Mouse (Mus musculus) lung, adult 2 months (tissue): ENCODE data around the gene Pacrg. TPM values are rescaled to one million over a fixed set of nuclear protein-coding genes. Genes with fewer than 3 reads are reported as not detected.

Experiments
- DNase-seq: peaks from one replicate; pipeline ENCODE4 v3.0.0; 2022
- H3K4me1 ChIP-seq: fragments of 200-500 bp; 2 replicates; pipeline ENCODE4 v1.6.1; 2011; ENCODE audit warnings: low read length; ENCODE audit not compliant: control insufficient read depth, insufficient read depth
- H3K4me3 ChIP-seq: fragments of 200-500 bp; replicated peaks from 2 replicates; pipeline ENCODE3; 2011; ENCODE audit warnings: low read depth, mild to moderate bottlenecking, control low read depth, low read length; ENCODE audit errors: extremely low read depth
- CTCF ChIP-seq: fragments of 200-500 bp; IDR thresholded peaks from 2 replicates; pipeline ENCODE4 v1.5.1; 2011; ENCODE audit warnings: mild to moderate bottlenecking, low read length, control low read depth; ENCODE audit not compliant: insufficient read depth
- POLR2A ChIP-seq: fragments of 200-500 bp; IDR thresholded peaks from 2 replicates; pipeline ENCODE4 v1.6.1; 2011; ENCODE audit warnings: low read depth, mild to moderate bottlenecking, control low read depth, low read length, borderline replicate concordance; ENCODE audit errors: extremely low read depth
- WGBS: fragments of 180-500 bp; shearing (Covaris S2); methylation state at CpG from one replicate; pipeline ENCODE4 v1.1.7; 2018; 5-methylcytosine and 5-hydroxymethylcytosine counted together
- polyA plus RNA-seq: library from polyadenylated mRNA; depleted of rRNA; stranded (reverse); fragments of >200 nt; gene quantifications from 2 replicates; pipeline ENCODE4 v1.2.3, GENCODE M21; 2012

The Pacrg gene
- polyA plus RNA-seq, 1 experiment: 3.5 TPM

DNA sequence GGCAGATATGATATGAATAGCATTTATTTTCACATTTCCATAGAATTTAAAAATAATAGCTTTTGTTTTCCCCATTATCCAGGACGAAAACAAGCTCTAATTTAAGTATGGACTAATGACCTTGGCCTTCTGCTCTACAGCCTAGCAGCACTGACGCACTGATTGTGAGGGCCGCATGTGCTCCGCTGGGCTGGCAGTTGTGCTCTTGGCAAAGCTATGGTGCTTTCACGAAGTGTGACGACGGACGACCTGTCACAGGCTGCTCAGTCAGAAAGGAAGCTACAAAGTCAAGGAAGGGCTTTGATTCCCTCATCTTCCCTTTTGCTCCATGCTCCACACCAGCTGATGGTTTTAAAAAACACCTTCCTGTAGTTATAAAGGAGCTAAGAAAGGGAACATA, 142.1 kb downstream of the Pacrg start:
- Histone ChIP-seq H3K4me3 (no peak overlapping the region), H3K4me1 (no peaks in the 10 kb centered on the region)
- 54% methylated on average over 8 of the region's 8 CpGs for WGBS
- TF ChIP-seq POLR2A (no peak), CTCF (no peak)
- DNase-seq: no peak

DNA sequence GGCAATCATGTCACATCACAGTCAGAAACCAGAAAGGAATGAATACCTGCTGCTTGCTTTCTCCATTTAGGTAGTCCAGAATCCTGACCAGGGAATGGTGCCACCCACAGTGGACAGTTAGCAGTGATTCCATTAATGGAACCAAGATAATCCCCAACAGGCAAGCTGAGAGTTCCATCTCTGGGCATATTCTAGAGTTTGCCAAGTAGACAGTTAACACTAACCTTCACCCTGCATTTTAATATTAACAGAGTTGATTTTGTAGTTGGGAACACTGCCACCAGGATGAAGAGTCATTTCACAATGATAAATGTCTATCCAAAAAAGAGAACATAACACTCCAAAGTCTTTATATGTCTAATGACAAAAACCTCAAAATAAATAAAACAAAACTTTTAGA, 144.7 kb downstream of the Pacrg start:
- TF ChIP-seq POLR2A (no peak), CTCF (no peak)
- Histone ChIP-seq H3K4me3 (no peak overlapping the region), H3K4me1 (no peaks in the 10 kb centered on the region)
- DNase-seq: no peak

DNA sequence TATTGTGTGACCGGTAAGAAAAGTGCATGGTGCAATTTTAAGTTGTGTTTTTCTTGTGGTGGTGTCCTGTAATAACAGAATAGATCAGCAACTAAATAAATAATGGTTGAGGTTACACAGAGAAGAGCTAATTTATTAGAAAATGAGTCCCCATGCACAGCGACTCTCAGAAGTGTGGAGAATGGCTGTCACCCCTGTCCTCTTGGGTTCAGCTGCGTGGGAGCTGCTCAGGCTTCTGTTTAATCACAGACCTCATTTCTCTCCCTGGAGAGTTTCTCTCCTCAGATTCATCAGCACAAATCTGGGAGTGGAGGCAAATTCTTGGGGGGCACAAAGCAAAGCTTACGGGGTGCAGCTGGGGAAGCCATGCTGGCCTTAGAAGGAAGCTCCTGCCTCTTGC, 163.0 kb downstream of the Pacrg start:
- Histone ChIP-seq H3K4me3 (no peak overlapping the region), H3K4me1 (no peaks in the 10 kb centered on the region)
- no peak for DNase-seq
- WGBS: 76% methylated on average over 4 of the region's 4 CpGs
- TF ChIP-seq CTCF: no peak
- no peak for TF ChIP-seq POLR2A

DNA sequence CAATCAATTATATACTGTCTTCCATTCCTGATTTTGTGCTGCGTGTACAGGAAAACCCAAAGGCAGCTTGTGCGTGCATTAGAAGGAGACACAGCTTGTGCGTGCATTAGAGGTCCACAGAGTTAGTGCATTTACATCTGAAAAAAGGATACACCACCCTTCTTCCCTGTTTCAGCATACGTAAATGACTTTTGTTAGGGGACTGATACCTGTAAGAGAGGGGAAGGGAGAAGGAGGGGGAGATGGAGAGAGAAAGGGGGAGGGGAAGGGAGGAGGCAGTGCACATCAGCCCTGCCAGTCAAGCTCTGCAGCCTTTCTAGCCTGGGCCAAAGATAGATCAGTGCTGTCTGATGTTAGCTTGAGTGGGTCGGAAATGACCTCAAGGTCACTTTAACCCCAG, 164.6 kb downstream of the Pacrg start:
- 82% methylated on average over 5 of the region's 5 CpGs for WGBS
- no peaks in the 10 kb centered on the region for H3K4me1 ChIP-seq
- no peak for DNase-seq

DNA sequence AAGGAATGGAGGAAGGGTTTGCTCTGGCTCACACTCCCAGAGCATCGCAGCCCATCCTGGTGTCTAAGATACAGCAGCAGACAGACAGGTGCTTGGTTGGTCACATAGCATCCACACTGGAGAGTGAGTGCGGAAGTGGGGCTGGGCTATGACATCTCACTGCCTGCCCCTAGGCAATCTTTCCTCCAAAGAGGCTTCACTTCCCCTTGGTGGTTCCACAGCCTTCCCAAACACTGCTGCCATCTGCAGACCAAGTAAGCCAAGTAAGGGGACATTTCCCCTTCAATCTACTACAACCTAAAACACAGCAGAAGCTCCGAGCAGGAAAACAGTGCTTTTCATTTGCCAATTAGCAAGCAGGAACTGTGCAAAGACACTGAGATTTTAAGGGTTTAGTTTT, 165.1 kb downstream of the Pacrg start:
- 69% methylated on average over 3 of the region's 3 CpGs for WGBS
- TF ChIP-seq POLR2A (no peak), CTCF (no peak)
- Histone ChIP-seq H3K4me1 (no peaks in the 10 kb centered on the region), H3K4me3 (no peak overlapping the region)
- no peak for DNase-seq

More for the DNA sequence above, 164.6 kb downstream of the Pacrg start:
- H3K4me3 ChIP-seq: no peak overlapping the region
- TF ChIP-seq POLR2A: no peak
- no peak for TF ChIP-seq CTCF

DNA sequence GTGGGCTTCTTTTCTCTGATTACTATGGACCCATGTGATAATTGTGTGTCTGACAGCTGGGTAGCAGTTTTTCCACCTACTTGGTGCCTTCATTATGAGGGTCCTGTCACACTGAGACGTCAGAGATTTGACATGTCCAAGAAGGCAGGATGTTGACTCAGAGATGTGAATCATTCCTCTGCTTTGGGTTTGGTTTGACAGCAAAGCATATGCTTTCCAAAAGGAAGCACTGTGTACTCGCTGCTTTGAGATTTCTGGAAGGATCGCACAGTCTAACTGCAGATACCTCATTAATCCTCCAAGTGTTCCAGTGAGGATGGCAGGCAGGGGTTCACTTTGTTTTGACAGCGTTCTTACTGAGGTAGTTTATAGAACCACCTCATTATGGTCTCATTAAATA, 178.8 kb downstream of the Pacrg start:
- DNase-seq: no peak
- Histone ChIP-seq H3K4me3 (no peak overlapping the region), H3K4me1 (no peaks in the 10 kb centered on the region)
- TF ChIP-seq CTCF (no peak), POLR2A (no peak)
- WGBS: 44% methylated on average over 4 of the region's 4 CpGs

DNA sequence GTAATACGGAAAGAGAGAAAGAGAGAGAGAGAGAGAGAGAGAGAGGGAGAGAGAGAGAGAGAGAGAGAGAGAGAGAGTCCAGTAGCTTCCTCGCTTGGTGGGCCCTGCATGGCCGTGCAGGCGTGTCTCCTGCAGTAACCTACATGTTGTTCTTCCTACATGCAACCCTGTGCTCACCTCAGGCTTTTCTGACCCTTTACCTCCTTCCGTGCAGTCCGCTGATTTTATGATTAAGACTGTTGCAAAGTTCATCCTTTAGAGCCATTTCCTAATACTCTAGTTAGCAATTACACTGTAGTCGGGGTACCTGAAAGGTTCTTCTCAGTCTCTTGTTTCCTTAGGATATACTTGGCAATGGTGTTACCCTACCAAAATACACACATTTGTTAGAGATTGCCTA, 196.5 kb downstream of the Pacrg start:
- no peak for TF ChIP-seq POLR2A
- TF ChIP-seq CTCF: no peak
- Histone ChIP-seq H3K4me3 (no peak overlapping the region), H3K4me1 (no peaks in the 10 kb centered on the region)
- WGBS: 80% methylated on average over 7 of the region's 7 CpGs
- DNase-seq: no peak

DNA sequence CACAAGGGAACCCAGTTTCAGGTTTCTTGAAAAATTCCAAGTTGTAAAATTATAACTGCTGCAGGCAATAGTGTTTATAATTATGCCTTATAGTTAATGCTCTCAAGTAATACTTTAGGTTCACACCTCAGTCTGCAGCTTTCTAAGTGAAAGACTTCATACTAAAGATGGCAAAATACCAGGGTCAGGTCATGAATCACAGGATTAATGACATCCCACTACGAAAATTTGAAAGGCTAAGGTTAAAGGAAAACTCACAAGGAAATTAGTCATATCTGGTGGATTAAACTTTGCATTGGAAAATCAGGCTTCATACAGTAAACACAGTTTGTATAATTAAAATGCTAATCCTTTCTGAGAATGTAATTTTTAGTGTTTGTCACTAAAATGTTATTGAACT, 200.3 kb downstream of the Pacrg start:
- 53% methylated on average over 1 of the region's 1 CpGs for WGBS
- no peak for DNase-seq
- no peaks in the 10 kb centered on the region for H3K4me1 ChIP-seq
- H3K4me3 ChIP-seq: no peak overlapping the region
- no peak for TF ChIP-seq CTCF

DNA sequence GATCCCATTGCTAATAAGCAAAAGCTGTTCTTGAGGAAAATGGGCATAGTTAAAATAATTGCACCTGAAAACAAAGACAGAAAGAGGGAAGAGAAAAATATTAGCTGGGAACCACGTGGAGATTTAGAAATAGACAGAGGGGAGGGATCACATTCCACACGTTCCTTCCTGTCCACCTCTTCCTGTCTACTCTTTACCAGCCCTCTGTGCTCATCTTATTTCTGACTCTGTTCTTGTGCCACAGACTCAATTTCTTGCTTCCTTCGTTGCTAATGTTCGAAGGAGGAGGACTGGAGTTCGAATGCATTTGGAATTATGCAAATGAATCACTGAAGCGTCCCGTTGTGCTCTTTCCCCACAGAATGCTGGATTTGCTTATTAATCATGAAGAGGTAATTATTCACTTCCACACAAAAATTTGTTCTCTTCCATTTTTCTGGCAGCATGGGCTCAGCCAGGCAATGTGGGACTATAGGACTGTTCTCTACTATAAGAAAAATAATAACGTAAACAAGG, 204.1 kb downstream of the Pacrg start:
- TF ChIP-seq POLR2A: no peak
- no peak for TF ChIP-seq CTCF
- 69% methylated on average over 8 of the region's 8 CpGs for WGBS
- DNase-seq: no peak
- no peaks in the 10 kb centered on the region for H3K4me1 ChIP-seq
- no peak overlapping the region for H3K4me3 ChIP-seq

DNA sequence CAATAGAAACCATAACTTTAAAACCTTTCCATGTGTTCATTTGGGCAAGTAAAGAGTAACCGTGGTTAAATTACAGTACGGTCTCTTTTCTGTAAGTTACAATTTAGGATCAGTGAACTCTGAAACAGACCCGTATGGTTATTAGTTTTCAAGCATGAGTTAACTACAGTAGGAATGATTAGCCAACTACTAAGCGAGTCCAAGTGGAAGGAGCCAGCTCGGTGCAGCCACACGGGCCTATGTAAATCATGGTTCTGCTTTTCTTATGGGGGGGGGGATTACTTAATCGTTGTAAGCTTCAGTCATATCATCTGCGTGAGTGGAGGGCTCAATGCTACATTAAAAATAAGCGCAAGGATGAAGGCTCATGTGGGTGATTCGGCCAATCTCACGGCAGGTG, 204.6 kb downstream of the Pacrg start:
- no peak for DNase-seq
- no peak overlapping the region for H3K4me3 ChIP-seq
- 95% methylated on average over 11 of the region's 11 CpGs for WGBS
- TF ChIP-seq POLR2A (no peak), CTCF (no peak)
- no peaks in the 10 kb centered on the region for H3K4me1 ChIP-seq
